Mouse (Mus musculus): Measurements from ENCODE around the gene Map7. TPM values are rescaled to one million over a fixed set of nuclear protein-coding genes. Genes with fewer than 3 reads are reported as not detected.
A peak's percentile ranks its signal among the peaks of the same experiment; 100 is the strongest.

Gene Map7
- 13.8 and 15.8 TPM in 2 replicates for total RNA-seq (2017)

- peak; percentile 33 for ATAC-seq (ENCODE audit: extremely low read depth, insufficient number of reproducible peaks, low FRiP score, poor library complexity, severe bottlenecking)
These were observed at the start of gene Map7 for GRCm38 (mm10) chr10:20148130-20148772. TSS of gene Map7 (plus strand) at chr10:20148471.

- no peak for ATAC-seq (ENCODE audit: extremely low read depth, insufficient number of reproducible peaks, low FRiP score, poor library complexity, severe bottlenecking)
These were observed 46.8 kb upstream of the Map7 start for GRCm38 (mm10) chr10:20101456-20101855.

- peak; percentile 88 for ATAC-seq (ENCODE audit: extremely low read depth, insufficient number of reproducible peaks, low FRiP score, poor library complexity, severe bottlenecking)
These were observed 43.9 kb upstream of the Map7 start for GRCm38 (mm10) chr10:20104271-20104931.

GRCm38 (mm10) chr10:20105575-20105974, 42.7 kb upstream of the Map7 start:
- ATAC-seq (ENCODE audit: extremely low read depth, insufficient number of reproducible peaks, low FRiP score, poor library complexity, severe bottlenecking) = no peak

GRCm38 (mm10) chr10:20107031-20107430, 41.2 kb upstream of the Map7 start:
- ATAC-seq (ENCODE audit: extremely low read depth, insufficient number of reproducible peaks, low FRiP score, poor library complexity, severe bottlenecking) = no peak

GRCm38 (mm10) chr10:20111508-20111907, 36.8 kb upstream of the Map7 start:
- ATAC-seq (ENCODE audit: extremely low read depth, insufficient number of reproducible peaks, low FRiP score, poor library complexity, severe bottlenecking) = no peak

- ATAC-seq (ENCODE audit: extremely low read depth, insufficient number of reproducible peaks, low FRiP score, poor library complexity, severe bottlenecking) = no peak
These were observed 36.0 kb upstream of the Map7 start for GRCm38 (mm10) chr10:20112026-20112973.

- no peak for ATAC-seq (ENCODE audit: extremely low read depth, insufficient number of reproducible peaks, low FRiP score, poor library complexity, severe bottlenecking)
These were observed 28.5 kb upstream of the Map7 start for GRCm38 (mm10) chr10:20119504-20120425.

- no peak for ATAC-seq (ENCODE audit: extremely low read depth, insufficient number of reproducible peaks, low FRiP score, poor library complexity, severe bottlenecking)
These were observed 26.3 kb upstream of the Map7 start for GRCm38 (mm10) chr10:20121981-20122380.

GRCm38 (mm10) chr10:20123401-20123800, 24.9 kb upstream of the Map7 start:
- ATAC-seq (ENCODE audit: extremely low read depth, insufficient number of reproducible peaks, low FRiP score, poor library complexity, severe bottlenecking) = peak; percentile 74

GRCm38 (mm10) chr10:20124576-20124975, 23.7 kb upstream of the Map7 start:
- no peak for ATAC-seq (ENCODE audit: extremely low read depth, insufficient number of reproducible peaks, low FRiP score, poor library complexity, severe bottlenecking)

- peak; percentile 45; the same call in 1 of the 2 replicates for ATAC-seq (ENCODE audit: extremely low read depth, insufficient number of reproducible peaks, low FRiP score, poor library complexity, severe bottlenecking)
These were observed 23.0 kb upstream of the Map7 start for GRCm38 (mm10) chr10:20125226-20125625.

GRCm38 (mm10) chr10:20132933-20133652, 15.2 kb upstream of the Map7 start:
- no peak for ATAC-seq (ENCODE audit: extremely low read depth, insufficient number of reproducible peaks, low FRiP score, poor library complexity, severe bottlenecking)

GRCm38 (mm10) chr10:20135350-20136058, 12.8 kb upstream of the Map7 start:
- ATAC-seq (ENCODE audit: extremely low read depth, insufficient number of reproducible peaks, low FRiP score, poor library complexity, severe bottlenecking) = no peak

GRCm38 (mm10) chr10:20136505-20136904, 11.8 kb upstream of the Map7 start:
- ATAC-seq (ENCODE audit: extremely low read depth, insufficient number of reproducible peaks, low FRiP score, poor library complexity, severe bottlenecking) = no peak

GRCm38 (mm10) chr10:20141376-20141775, 6.9 kb upstream of the Map7 start:
- no peak for ATAC-seq (ENCODE audit: extremely low read depth, insufficient number of reproducible peaks, low FRiP score, poor library complexity, severe bottlenecking)

GRCm38 (mm10) chr10:20148773-20149120, 476 bp downstream of the Map7 start:
- no peak for ATAC-seq (ENCODE audit: extremely low read depth, insufficient number of reproducible peaks, low FRiP score, poor library complexity, severe bottlenecking)
